1 mouse cellular context compared by ENCODE assay signal in genomic region chr12:110830293-110831024, GRCm38 (mm10).
A peak's percentile ranks its signal among the peaks of the same experiment; 100 is the strongest.
TF ChIP-seq lines count a peak whose summit lies in the region.

No protein-coding gene starts in this region.

TF ChIP-seq in CH12.LX, 34 proteins besides CTCF, POLR2A, EP300 and RAD21 (continued from another document):
- TF ChIP-seq TBP (conservative IDR thresholded peaks at IDR 0.05; ENCODE audit: low read depth, low read length) (peak; percentile 48; the same call in 1 of the 2 replicates), KAT2A (IDR thresholded peaks at IDR 0.05; ENCODE audit: insufficient replicate concordance, low read length) (no peak), PAX5 (IDR thresholded peaks at IDR 0.05; ENCODE audit: low read length) (no peak)
